Comparison of ENCODE assay signal across 18 mouse cellular contexts in the genomic region with DNA sequence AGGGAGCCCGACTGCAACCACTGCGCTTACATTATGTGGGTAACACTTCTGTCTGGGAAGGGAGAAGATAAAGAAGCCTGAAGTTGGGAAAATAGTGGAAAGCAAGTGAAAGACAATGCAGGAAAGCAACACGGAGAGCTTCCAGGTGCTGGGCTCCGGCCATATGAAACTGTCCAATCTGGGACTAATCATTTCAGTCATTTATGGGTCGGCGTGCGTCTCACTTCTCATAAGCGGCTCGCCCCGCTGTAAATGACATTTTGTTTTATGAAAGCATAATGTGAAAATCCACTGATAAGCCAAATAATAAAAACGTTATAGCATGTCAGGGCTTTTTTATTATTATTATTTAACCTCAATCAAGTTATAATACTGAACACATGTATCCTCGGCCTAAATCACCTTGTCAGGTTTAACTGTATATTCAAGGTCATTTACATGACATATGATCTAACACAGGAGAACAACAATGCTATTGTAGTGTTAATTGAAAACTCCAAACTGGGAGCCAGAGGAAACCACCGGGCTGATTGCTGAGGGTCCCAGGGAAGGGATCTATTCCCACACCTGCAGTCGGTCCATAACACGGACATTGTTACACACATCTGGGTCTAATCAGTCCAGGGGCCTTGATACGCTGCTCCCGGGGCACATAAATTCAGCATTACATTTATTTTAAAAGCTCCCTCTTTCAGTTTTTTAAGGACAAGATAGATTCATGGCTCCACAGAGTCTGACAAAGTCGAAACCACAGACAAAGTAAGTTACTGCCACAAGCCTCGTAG.
DNase-seq lines count a peak whose midpoint lies in the region; ATAC-seq lines count a peak whose summit lies in the region.
"Had no signal": no experiment of that assay in that cellular context is flagged by ENCODE, and none has a peak within 500 bp of the region (broad histone marks: within the 10 kb centered on the region; RNA-seq: fewer than 3 reads in every experiment).

No protein-coding gene starts in this region.

- no peaks in the 10 kb centered on the region for H3K27me3 ChIP-seq in heart, embryonic 12.5 days (replicated peaks)
- H3K27me3 ChIP-seq: CH12.LX; forebrain, embryonic 15.5 days; hindbrain, embryonic 13.5 days; liver, embryonic 13.5 days had no signal

- H3K9ac ChIP-seq in heart, embryonic 12.5 days = no peak overlapping the region
- H3K9ac ChIP-seq: forebrain, embryonic 15.5 days; hindbrain, embryonic 13.5 days; liver, embryonic 13.5 days had no signal

- no peak for ATAC-seq in heart, embryonic 12.5 days (ENCODE audit: insufficient number of reproducible peaks, low FRiP score)
- ATAC-seq: forebrain, embryonic 15.5 days; intestine, postnatal 0 days had no signal

- H3K4me1 ChIP-seq in heart, embryonic 12.5 days (replicated peaks) = peaks cover 8% of the 10 kb centered on the region
- H3K4me1 ChIP-seq: forebrain, embryonic 15.5 days; liver, embryonic 13.5 days had no signal

- WGBS in heart, embryonic 12.5 days = 76% methylated on average over 19 of the region's 19 CpGs

- peak; percentile 78 for DNase-seq in heart, adult 11 months
- DNase-seq in embryo, embryonic 11.5 days (ENCODE audit: low read depth, low spot score) = peak; percentile 39
- DNase-seq in hindlimb bud, embryonic 11.5 days (ENCODE audit: extremely low spot score, low read depth, low spot score) = peak; percentile 79
- peak; percentile 15 for DNase-seq in neural tube, embryonic 10.5 days (ENCODE audit: extremely low spot score, low spot score)
- DNase-seq in cerebellum, postnatal 25 days = no peak
- DNase-seq in adrenal gland, postnatal 10 days = no peak
- DNase-seq: cerebellum, adult 11 months; cerebellum, postnatal 14 days; kidney, postnatal 14 days; liver, embryonic 13.5 days; thymus, adult 2 months had no signal

- no peak overlapping the region for H3K4me2 ChIP-seq in heart, embryonic 12.5 days
- H3K4me2 ChIP-seq: forebrain, embryonic 15.5 days; hindbrain, embryonic 13.5 days; liver, embryonic 13.5 days had no signal

- no peaks in the 10 kb centered on the region for H3K9me3 ChIP-seq in heart, embryonic 12.5 days (replicated peaks)
- H3K9me3 ChIP-seq: forebrain, embryonic 15.5 days; hindbrain, embryonic 13.5 days; liver, embryonic 13.5 days had no signal

- H3K4me3 ChIP-seq in heart, embryonic 12.5 days = no peak overlapping the region
- H3K4me3 ChIP-seq: erythroblast, embryonic 14.5 days; forebrain, embryonic 15.5 days; hindbrain, embryonic 13.5 days; liver, embryonic 13.5 days; myocyte had no signal

- no peak overlapping the region for H3K27ac ChIP-seq in heart, embryonic 12.5 days (ENCODE audit: poor library complexity, severe bottlenecking)
- H3K27ac ChIP-seq: forebrain, embryonic 15.5 days; hindbrain, embryonic 13.5 days; liver, embryonic 13.5 days had no signal

- no peaks in the 10 kb centered on the region for H3K36me3 ChIP-seq in heart, embryonic 12.5 days
- H3K36me3 ChIP-seq: forebrain, embryonic 15.5 days; hindbrain, embryonic 13.5 days; liver, embryonic 13.5 days had no signal

Comparison
In these comparisons a context has a peak if more than half of its experiments do, and no peak if none do; other contexts are left out.
1. DNase-seq: peak in heart, adult 11 months (single experiment), embryo, embryonic 11.5 days (single experiment), hindlimb bud, embryonic 11.5 days (single experiment) and neural tube, embryonic 10.5 days (single experiment); none in cerebellum, postnatal 25 days (0 of 2) and adrenal gland, postnatal 10 days (single experiment).